Mouse (Mus musculus) lung, adult 2 months (tissue): Measurements from ENCODE around the gene Pdcd2. TPM values are rescaled to one million over a fixed set of nuclear protein-coding genes. Genes with fewer than 3 reads are reported as not detected.

Experiments used
- DNase-seq: peaks from one replicate; pipeline ENCODE4 v3.0.0; 2022
- H3K4me1 ChIP-seq: fragments of 200-500 bp; 2 replicates; pipeline ENCODE4 v1.6.1; 2011; ENCODE audit warnings: low read length; ENCODE audit not compliant: control insufficient read depth, insufficient read depth
- H3K4me3 ChIP-seq: fragments of 200-500 bp; replicated peaks from 2 replicates; pipeline ENCODE3; 2011; ENCODE audit warnings: low read depth, mild to moderate bottlenecking, control low read depth, low read length; ENCODE audit errors: extremely low read depth
- CTCF ChIP-seq: fragments of 200-500 bp; IDR thresholded peaks from 2 replicates; pipeline ENCODE4 v1.5.1; 2011; ENCODE audit warnings: mild to moderate bottlenecking, low read length, control low read depth; ENCODE audit not compliant: insufficient read depth
- POLR2A ChIP-seq: fragments of 200-500 bp; IDR thresholded peaks from 2 replicates; pipeline ENCODE4 v1.6.1; 2011; ENCODE audit warnings: low read depth, mild to moderate bottlenecking, control low read depth, low read length, borderline replicate concordance; ENCODE audit errors: extremely low read depth
- WGBS: fragments of 180-500 bp; shearing (Covaris S2); methylation state at CpG from one replicate; pipeline ENCODE4 v1.1.7; 2018; 5-methylcytosine and 5-hydroxymethylcytosine counted together
- polyA plus RNA-seq: library from polyadenylated mRNA; depleted of rRNA; stranded (reverse); fragments of >200 nt; gene quantifications from 2 replicates; pipeline ENCODE4 v1.2.3, GENCODE M21; 2012

The Pdcd2 gene
- polyA plus RNA-seq, 1 experiment, result 17.1 TPM

GRCm38 (mm10) chr17:15540309-15540708, 13.2 kb upstream of the Pdcd2 start:
- WGBS, result 68% methylated on average over 4 of the region's 4 CpGs
- no peak for DNase-seq
- H3K4me3 ChIP-seq, result no peak overlapping the region
- TF ChIP-seq CTCF, result no peak
- TF ChIP-seq POLR2A, result no peak
- peaks cover 2% of the 10 kb centered on the region; the same call in 1 of the 2 replicates for H3K4me1 ChIP-seq

- no peak for DNase-seq
Observed at GRCm38 (mm10) chr17:15536457-15536904, 9.4 kb upstream of the Pdcd2 start.

DNA sequence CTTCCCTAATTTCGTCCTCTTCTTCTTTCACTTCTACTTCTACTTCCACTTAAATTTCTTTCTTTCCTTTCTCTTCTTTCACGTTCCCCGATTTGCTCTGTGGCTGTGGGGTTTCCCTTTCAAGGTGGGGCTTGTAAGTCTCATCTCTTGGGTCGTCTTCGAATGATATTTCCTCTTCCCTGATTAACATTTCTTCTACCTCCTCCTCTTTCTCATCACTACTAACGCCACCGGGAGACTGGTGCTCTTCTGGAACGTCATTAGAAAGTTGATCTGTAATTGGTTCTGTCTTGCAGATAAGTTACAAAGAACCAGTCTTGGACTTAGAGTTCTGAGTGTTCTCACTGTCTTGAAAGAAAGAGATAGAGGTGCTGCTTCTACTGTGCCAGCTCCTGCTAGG, 8.8 kb upstream of the Pdcd2 start:
- TF ChIP-seq CTCF (no peak), POLR2A (no peak)
- 14% methylated on average over 8 of the region's 8 CpGs for WGBS
- no peak overlapping the region for H3K4me3 ChIP-seq
- H3K4me1 ChIP-seq, result peaks cover 2% of the 10 kb centered on the region; the same call in 1 of the 2 replicates
- DNase-seq, result no peak

More at GRCm38 (mm10) chr17:15536457-15536904, 9.4 kb upstream of the Pdcd2 start:
- Histone ChIP-seq H3K4me3 (peak overlapping the region; percentile 45), H3K4me1 (peaks cover 2% of the 10 kb centered on the region; the same call in 1 of the 2 replicates)
- 3% methylated on average over 33 of the region's 33 CpGs for WGBS
- TF ChIP-seq CTCF (no peak), POLR2A (no peak)

DNA sequence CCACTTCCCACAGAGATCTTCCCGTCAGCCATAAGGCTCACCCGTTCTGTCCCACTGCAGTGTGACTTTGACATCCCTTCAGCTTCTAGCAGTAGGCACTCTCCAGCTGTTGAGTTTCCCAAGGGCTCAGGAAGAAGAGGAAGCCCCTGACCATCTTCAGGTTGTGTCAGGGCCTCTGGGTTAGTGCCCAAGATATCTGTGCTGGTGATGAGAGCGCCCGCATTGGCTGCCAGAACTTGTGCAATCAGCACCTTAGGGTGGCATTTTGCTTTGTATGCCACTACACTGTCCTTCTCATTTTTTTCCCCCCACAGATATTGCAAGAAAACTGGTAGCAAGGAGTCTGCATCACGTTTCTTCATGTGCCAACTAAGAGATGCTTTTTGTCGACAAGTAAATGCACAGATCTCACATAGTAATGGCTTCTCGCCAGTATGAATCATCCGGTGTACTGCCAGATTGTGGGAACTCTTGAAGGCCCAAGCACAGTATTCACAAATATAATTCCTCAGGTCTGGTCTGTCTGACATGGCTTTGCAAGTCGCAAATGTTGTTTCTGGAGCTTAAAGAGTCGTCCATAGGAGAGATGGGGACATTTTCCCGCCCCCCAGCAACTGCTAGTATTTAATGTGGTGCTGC, 8.2 kb upstream of the Pdcd2 start:
- H3K4me3 ChIP-seq, result no peak overlapping the region
- 62% methylated on average over 11 of the region's 11 CpGs for WGBS
- TF ChIP-seq POLR2A (no peak), CTCF (no peak)
- H3K4me1 ChIP-seq, result peaks cover 2% of the 10 kb centered on the region; the same call in 1 of the 2 replicates
- no peak for DNase-seq

GRCm38 (mm10) chr17:15530141-15530540, 3.0 kb upstream of the Pdcd2 start:
- WGBS, result 18% methylated on average over 5 of the region's 5 CpGs
- no peak for DNase-seq
- peaks cover 5% of the 10 kb centered on the region; the same call in 1 of the 2 replicates for H3K4me1 ChIP-seq
- no peak overlapping the region for H3K4me3 ChIP-seq
- no peak for TF ChIP-seq POLR2A
- TF ChIP-seq CTCF, result no peak

GRCm38 (mm10) chr17:15528887-15529286, 1.8 kb upstream of the Pdcd2 start:
- WGBS, result 75% methylated on average over 2 of the region's 2 CpGs
- H3K4me3 ChIP-seq, result no peak overlapping the region
- DNase-seq, result no peak
- TF ChIP-seq POLR2A (no peak), CTCF (no peak)
- H3K4me1 ChIP-seq, result peaks cover 5% of the 10 kb centered on the region; the same call in 1 of the 2 replicates

- DNase-seq, result no peak
- H3K4me1 ChIP-seq, result peaks cover 5% of the 10 kb centered on the region; the same call in 1 of the 2 replicates
- TF ChIP-seq POLR2A, result no peak
- no peak for TF ChIP-seq CTCF
- 35% methylated on average over 3 of the region's 3 CpGs for WGBS
- peak overlapping the region; percentile 92 for H3K4me3 ChIP-seq
Observed at GRCm38 (mm10) chr17:15527811-15528136, 673 bp upstream of the Pdcd2 start.

- H3K4me1 ChIP-seq, result peaks cover 5% of the 10 kb centered on the region; the same call in 1 of the 2 replicates
- 21% methylated on average over 10 of the region's 10 CpGs for WGBS
- no peak overlapping the region for H3K4me3 ChIP-seq
- no peak for TF ChIP-seq CTCF
- no peak for TF ChIP-seq POLR2A
- no peak for DNase-seq
Observed at GRCm38 (mm10) chr17:15526304-15526703, 797 bp downstream of the Pdcd2 start.

GRCm38 (mm10) chr17:15518766-15519165, 8.3 kb downstream of the Pdcd2 start:
- Histone ChIP-seq H3K4me1 (no peaks in the 10 kb centered on the region), H3K4me3 (no peak overlapping the region)
- 92% methylated on average over 1 of the region's 1 CpGs for WGBS
- DNase-seq, result no peak
- TF ChIP-seq CTCF (no peak), POLR2A (no peak)

- TF ChIP-seq CTCF, result no peak
- no peak for TF ChIP-seq POLR2A
- Histone ChIP-seq H3K4me3 (no peak overlapping the region), H3K4me1 (no peaks in the 10 kb centered on the region)
- DNase-seq, result no peak
- WGBS, result 94% methylated on average over 5 of the region's 5 CpGs
Observed at GRCm38 (mm10) chr17:15518186-15518585, 8.9 kb downstream of the Pdcd2 start.
